Mouse (Mus musculus): ENCODE results near the gene Pdxk.

DNA sequence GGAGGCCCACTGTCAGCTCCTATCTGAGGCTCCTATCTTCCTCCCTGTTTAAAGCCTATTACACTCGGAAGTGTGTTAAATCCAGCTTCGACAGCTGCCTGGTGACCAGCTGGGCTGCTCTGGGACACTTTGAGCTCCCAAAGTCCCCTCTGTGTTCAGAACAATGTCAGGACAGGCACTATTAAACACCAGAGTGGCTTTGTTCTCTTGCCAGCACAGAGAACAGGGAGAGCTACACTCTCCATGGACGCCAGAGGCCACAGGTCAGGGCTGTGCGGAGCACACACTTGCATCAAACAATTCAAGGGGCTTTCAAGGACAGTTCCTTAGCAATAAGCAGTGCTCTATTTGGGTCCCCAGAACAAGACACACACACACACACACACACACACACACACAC, 12.1 kb downstream of the Pdxk start:
- no peak for TF ChIP-seq TAL1 (IDR thresholded peaks at IDR 0.05; ENCODE audit: low read length)
- TF ChIP-seq GATA1 (IDR thresholded peaks at IDR 0.05; ENCODE audit: low read length), result no peak
